Mouse (Mus musculus) cerebellum, adult 18-20 months (tissue): ENCODE measurements at regions not wholly inside any gene's neighbourhood (a gene's known extent, or its start where the extent isn't known, plus 50 kb on each side); places are given as distances from the start of the nearest gene placed in this dataset.
"Not testable (repeated sequence)": the region's sequence is repeated elsewhere in the genome, so short reads cannot be mapped to it uniquely, and the experiment has no call there.

Source experiments
- DNase-seq, 2 experiments: peaks; one replicate each; pipeline ENCODE4 v3.0.0; 2021

GRCm38 (mm10) chr4:22133547-22134495 lies 202.7 kb downstream of the Faxc start:
- no peak for DNase-seq

- no peak for DNase-seq
Observed at GRCm38 (mm10) chr4:22140122-22140521, 209.0 kb downstream of the Faxc start.

GRCm38 (mm10) chr4:22143546-22143945 lies 212.4 kb downstream of the Faxc start:
- no peak for DNase-seq

- not testable (repeated sequence) for DNase-seq
Observed at GRCm38 (mm10) chr4:22144834-22145233, 212.5 kb upstream of the Fbxl4 start.

- DNase-seq = no peak
Observed at GRCm38 (mm10) chr4:22146648-22147409, 210.5 kb upstream of the Fbxl4 start.

GRCm38 (mm10) chr4:22151899-22152493 lies 205.3 kb upstream of the Fbxl4 start:
- DNase-seq = no peak

GRCm38 (mm10) chr4:22152971-22153544 lies 204.3 kb upstream of the Fbxl4 start:
- no peak for DNase-seq

- DNase-seq = no peak
Observed at GRCm38 (mm10) chr4:22153620-22154019, 203.7 kb upstream of the Fbxl4 start.

- no peak for DNase-seq
Observed at GRCm38 (mm10) chr4:22186422-22186821, 170.9 kb upstream of the Fbxl4 start.

GRCm38 (mm10) chr4:22188141-22189006 lies 169.0 kb upstream of the Fbxl4 start:
- no peak for DNase-seq

- no peak for DNase-seq
Observed at GRCm38 (mm10) chr4:22196501-22196900, 160.8 kb upstream of the Fbxl4 start.

- DNase-seq = no peak
Observed at GRCm38 (mm10) chr4:22208531-22208930, 148.8 kb upstream of the Fbxl4 start.

GRCm38 (mm10) chr4:22237640-22238039 lies 119.7 kb upstream of the Fbxl4 start:
- no peak for DNase-seq

GRCm38 (mm10) chr4:22250276-22250675 lies 107.1 kb upstream of the Fbxl4 start:
- not testable (repeated sequence) for DNase-seq

GRCm38 (mm10) chr4:22263903-22264302 lies 93.4 kb upstream of the Fbxl4 start:
- DNase-seq = no peak

- DNase-seq = no peak
Observed at GRCm38 (mm10) chr4:22269064-22269463, 88.3 kb upstream of the Fbxl4 start.

GRCm38 (mm10) chr4:22274178-22274577 lies 83.2 kb upstream of the Fbxl4 start:
- DNase-seq = no peak

- no peak for DNase-seq
Observed at GRCm38 (mm10) chr4:22282536-22283323, 74.6 kb upstream of the Fbxl4 start.

- no peak for DNase-seq
Observed at GRCm38 (mm10) chr4:22292169-22292568, 65.2 kb upstream of the Fbxl4 start.

- DNase-seq = no peak
Observed at GRCm38 (mm10) chr4:22300206-22300605, 57.1 kb upstream of the Fbxl4 start.
